In genomic region chr11:4638261-4638660, GRCm38 (mm10) we compare ENCODE assay signal across 9 mouse cellular contexts. TPM values are rescaled to one million over a fixed set of nuclear protein-coding genes. Genes with fewer than 3 reads are reported as not detected.
A peak's percentile ranks its signal among the peaks of the same experiment; 100 is the strongest.
DNase-seq lines count a peak whose midpoint lies in the region; ATAC-seq and TF ChIP-seq lines count a peak whose summit lies in the region.
"Had no signal": no experiment of that assay in that cellular context is flagged by ENCODE, and none has a peak within 500 bp of the region (broad histone marks: within the 10 kb centered on the region; RNA-seq: fewer than 3 reads in every experiment).

No protein-coding gene starts in this region.

- peak overlapping the region; percentile 80 for H3K4me3 ChIP-seq in gastrocnemius, adult 2 months
- peak overlapping the region; percentile 82 for H3K4me3 ChIP-seq in C2C12 (ENCODE audit: insufficient read depth, poor library complexity, severe bottlenecking)
- H3K4me3 ChIP-seq in forebrain, embryonic 11.5 days (ENCODE audit: low read depth, low read length): peak overlapping the region; percentile 83
- peak overlapping the region; percentile 77 for H3K4me3 ChIP-seq in liver, embryonic 13.5 days (replicated peaks)

- H3K79me2 ChIP-seq in C2C12 (ENCODE audit: control insufficient read depth, insufficient read depth): peaks cover 51% of the 10 kb centered on the region

- H3K79me3 ChIP-seq in C2C12 (ENCODE audit: low read depth): peaks cover 24% of the 10 kb centered on the region

- TF ChIP-seq CTCF in gastrocnemius, adult 2 months (IDR thresholded peaks at IDR 0.05): no peak
- TF ChIP-seq CTCF in C2C12 (IDR thresholded peaks at IDR 0.05; ENCODE audit: control insufficient read depth, insufficient read depth, insufficient read length): no peak

- peak overlapping the region; percentile 91 for H3K27ac ChIP-seq in gastrocnemius, adult 2 months
- no peak overlapping the region for H3K27ac ChIP-seq in forebrain, embryonic 11.5 days (ENCODE audit: low read depth, low read length)
- peak overlapping the region; percentile 85 for H3K27ac ChIP-seq in liver, embryonic 13.5 days

- H3ac ChIP-seq in C2C12 (ENCODE audit: control insufficient read depth, insufficient read length, low read depth): peak overlapping the region; percentile 99

- intact Hi-C loops in gastrocnemius, adult 2 months (cut with DNase I): no loop called here

- DNase-seq in gastrocnemius, adult 2 months: no peak
- DNase-seq in gastrocnemius, postnatal 4 days (ENCODE audit: low spot score in 2 of 2): no peak
- DNase-seq in forebrain, embryonic 11.5 days (ENCODE audit: low spot score): no peak
- no peak for DNase-seq in liver, embryonic 13.5 days
- DNase-seq in spleen, adult 12 weeks (ENCODE audit: low spot score): no peak
- no peak for DNase-seq in right cerebral cortex, adult 18-20 months

- no peaks in the 10 kb centered on the region for H3K27me3 ChIP-seq in C2C12 (ENCODE audit: control insufficient read depth, insufficient read depth, insufficient read length)
- no peaks in the 10 kb centered on the region for H3K27me3 ChIP-seq in forebrain, embryonic 11.5 days (ENCODE audit: control insufficient read depth, insufficient read depth, low read length)
- H3K27me3 ChIP-seq in liver, embryonic 13.5 days: 0 out of 2 replicates have a peak, but pooled peaks cover 3% of the 10 kb centered on the region

- no peaks in the 10 kb centered on the region for H3K9me3 ChIP-seq in forebrain, embryonic 11.5 days (ENCODE audit: control insufficient read depth, low read length)
- no peaks in the 10 kb centered on the region for H3K9me3 ChIP-seq in liver, embryonic 13.5 days (replicated peaks)

- H3K4me1 ChIP-seq in forebrain, embryonic 11.5 days (replicated peaks; ENCODE audit: control insufficient read depth, insufficient read depth, low read length): no peaks in the 10 kb centered on the region; the same call in 1 of the 2 replicates
- peaks cover 56% of the 10 kb centered on the region for H3K4me1 ChIP-seq in liver, embryonic 13.5 days (replicated peaks)

- 34% methylated on average over 7 of the region's 7 CpGs for WGBS in forebrain, embryonic 11.5 days
- 13% methylated on average over 7 of the region's 7 CpGs for WGBS in liver, embryonic 13.5 days (ENCODE audit: insufficient replicate concordance)

- peak overlapping the region; percentile 85 for H3K4me2 ChIP-seq in forebrain, embryonic 11.5 days (ENCODE audit: low read depth, low read length, severe bottlenecking)
- H3K4me2 ChIP-seq in liver, embryonic 13.5 days: peak overlapping the region; percentile 85

- ATAC-seq in forebrain, embryonic 11.5 days (replicated peaks; ENCODE audit: low FRiP score): peak; percentile 11; the same call in 1 of the 2 replicates
- peak; percentile 18; the same call in 1 of the 2 replicates for ATAC-seq in liver, embryonic 13.5 days (ENCODE audit: low read depth)
- no peak for ATAC-seq in erythroid progenitor cell, adult 5-6 weeks (replicated peaks; ENCODE audit: low FRiP score, poor library complexity, severe bottlenecking)

- H3K9ac ChIP-seq in forebrain, embryonic 11.5 days (ENCODE audit: low read length): peak overlapping the region; percentile 77
- H3K9ac ChIP-seq in liver, embryonic 13.5 days: peak overlapping the region; percentile 79

- peaks cover 20% of the 10 kb centered on the region for H3K36me3 ChIP-seq in C2C12 (ENCODE audit: control insufficient read depth, insufficient read depth)
- no peaks in the 10 kb centered on the region for H3K36me3 ChIP-seq in forebrain, embryonic 11.5 days (ENCODE audit: control insufficient read depth, insufficient read depth, low read length)
- peaks cover 28% of the 10 kb centered on the region for H3K36me3 ChIP-seq in liver, embryonic 13.5 days

TF ChIP-seq in C2C12, 6 proteins besides CTCF, POLR2A, EP300 and RAD21:
- no peak for TF ChIP-seq FOSL1 (IDR thresholded peaks at IDR 0.05; ENCODE audit: insufficient read depth, low read length, poor library complexity, severe bottlenecking)
- no peak for TF ChIP-seq MYOG (IDR thresholded peaks at IDR 0.05; ENCODE audit: control insufficient read depth, extremely low read depth, insufficient read length)
- TF ChIP-seq MAX (IDR thresholded peaks at IDR 0.05): no peak
- TF ChIP-seq CEBPB (IDR thresholded peaks at IDR 0.05; ENCODE audit: low read depth): no peak
- no peak for TF ChIP-seq MYOD1 (IDR thresholded peaks at IDR 0.05; ENCODE audit: control insufficient read depth, insufficient read length, low read depth)
- TF ChIP-seq USF1 (IDR thresholded peaks at IDR 0.05; ENCODE audit: low read depth): no peak

RNA-seq across cellular contexts. Expression of gene Ascc2, which starts 0.7 kb away (rescaled TPM):
- 10 to 100 TPM; 14.4 to 16.7 TPM for total RNA-seq in gastrocnemius, adult 2 months (2021)
- total RNA-seq in gastrocnemius, postnatal 4 days (2021): 10 to 100 TPM; 20.0 to 20.6 TPM
- polyA plus RNA-seq in C2C12 (2012; fragmentation: generic; extraction: Trizol): 22.6 TPM
- 36.7 and 39.2 TPM in 2 replicates for polyA plus RNA-seq in forebrain, embryonic 11.5 days (2014; fragmentation: Nextera tagmentation; extraction: Ambion mirVana)
- polyA plus RNA-seq in liver, embryonic 13.5 days (2015; fragmentation: Nextera tagmentation; extraction: Ambion mirVana): 18.9 and 23.9 TPM in 2 replicates
- 9.0 and 12.2 TPM in 2 replicates for total RNA-seq in erythroid progenitor cell, adult 5-6 weeks (2015; ENCODE audit: low replicate concordance)
- 5.1 and 5.3 TPM in 2 replicates for total RNA-seq in erythroid progenitor cell, adult 5-6 weeks (2017; ENCODE audit: low replicate concordance)

RNA-seq across cellular contexts. Expression of gene Gm11032, which starts 18.4 kb away (rescaled TPM):
- not detected for total RNA-seq in gastrocnemius, adult 2 months (2021)
- not detected for total RNA-seq in gastrocnemius, postnatal 4 days (2021)
- polyA plus RNA-seq in C2C12 (2012; fragmentation: generic; extraction: Trizol): not detected
- polyA plus RNA-seq in forebrain, embryonic 11.5 days (2014; fragmentation: Nextera tagmentation; extraction: Ambion mirVana): not detected in 2 replicates
- polyA plus RNA-seq in liver, embryonic 13.5 days (2015; fragmentation: Nextera tagmentation; extraction: Ambion mirVana): not detected in 2 replicates
- not detected in 2 replicates for total RNA-seq in erythroid progenitor cell, adult 5-6 weeks (2015; ENCODE audit: low replicate concordance)
- not detected in 2 replicates for total RNA-seq in erythroid progenitor cell, adult 5-6 weeks (2017; ENCODE audit: low replicate concordance)
- total RNA-seq: left cerebral cortex, adult 18-20 months had no signal

RNA-seq across cellular contexts. Expression of gene Mtmr3, which starts 43.6 kb away (rescaled TPM):
- 10 to 100 TPM; 48.1 to 49.5 TPM for total RNA-seq in gastrocnemius, adult 2 months (2021)
- 10 to 100 TPM; 62.9 to 68.7 TPM for total RNA-seq in gastrocnemius, postnatal 4 days (2021)
- 13.8 TPM for polyA plus RNA-seq in C2C12 (2012; fragmentation: generic; extraction: Trizol)
- 40.4 and 43.1 TPM in 2 replicates for polyA plus RNA-seq in forebrain, embryonic 11.5 days (2014; fragmentation: Nextera tagmentation; extraction: Ambion mirVana)
- polyA plus RNA-seq in liver, embryonic 13.5 days (2015; fragmentation: Nextera tagmentation; extraction: Ambion mirVana): 24.0 and 28.1 TPM in 2 replicates
- total RNA-seq in erythroid progenitor cell, adult 5-6 weeks (2015; ENCODE audit: low replicate concordance): 76.0 and 88.0 TPM in 2 replicates
- total RNA-seq in erythroid progenitor cell, adult 5-6 weeks (2017; ENCODE audit: low replicate concordance): 139 and 164 TPM in 2 replicates
